In genomic region chr7:29155196-29155837, GRCm38 (mm10) we compare ENCODE assay signal across 8 mouse cellular contexts. TPM values are rescaled to one million over a fixed set of nuclear protein-coding genes. Genes with fewer than 3 reads are reported as not detected.
DNase-seq lines count a peak whose midpoint lies in the region; ATAC-seq and TF ChIP-seq lines count a peak whose summit lies in the region.

No protein-coding gene starts in this region.

- peaks cover 2% of the 10 kb centered on the region; the same call in 1 of the 2 replicates for H3K9me3 ChIP-seq in heart, embryonic 11.5 days (replicated peaks; ENCODE audit: control insufficient read depth, low read length)
- no peaks in the 10 kb centered on the region for H3K9me3 ChIP-seq in kidney, embryonic 16.5 days (ENCODE audit: low read length)

- TF ChIP-seq POLR2A in brain, embryonic 14.5 days (IDR thresholded peaks at IDR 0.05; ENCODE audit: borderline replicate concordance, extremely low read depth, insufficient read depth, insufficient read length, poor library complexity, severe bottlenecking): peak; percentile 71

- no peaks in the 10 kb centered on the region for H3K36me3 ChIP-seq in heart, embryonic 11.5 days (ENCODE audit: control insufficient read depth, insufficient read depth, low read length)
- peaks cover 5% of the 10 kb centered on the region; the same call in 1 of the 2 replicates for H3K36me3 ChIP-seq in kidney, embryonic 16.5 days (ENCODE audit: insufficient read depth, low read length)
- H3K36me3 ChIP-seq in splenic B cell, adult 2 months (ENCODE audit: control insufficient read depth, insufficient read depth, low read length, poor library complexity, severe bottlenecking): no peaks in the 10 kb centered on the region

- H3K4me1 ChIP-seq in heart, embryonic 11.5 days (ENCODE audit: control insufficient read depth, insufficient read depth, low read length): 0 out of 2 replicates have a peak, but pooled peaks cover 3% of the 10 kb centered on the region
- H3K4me1 ChIP-seq in kidney, embryonic 16.5 days (ENCODE audit: insufficient read depth, low read length): peaks cover 5% of the 10 kb centered on the region; the same call in 1 of the 2 replicates

- H3K9ac ChIP-seq in heart, embryonic 11.5 days (ENCODE audit: low read depth, low read length): peak overlapping the region; percentile 79
- peak overlapping the region; percentile 88 for H3K9ac ChIP-seq in kidney, embryonic 16.5 days (replicated peaks; ENCODE audit: low read length)

- TF ChIP-seq CTCF in brain, embryonic 14.5 days (IDR thresholded peaks at IDR 0.05; ENCODE audit: borderline replicate concordance, extremely low read depth, insufficient read depth, insufficient read length): no peak; the same call in 1 of the 2 replicates

- peak overlapping the region; percentile 70 for H3K27ac ChIP-seq in heart, embryonic 11.5 days (ENCODE audit: low read depth, low read length)
- H3K27ac ChIP-seq in kidney, embryonic 16.5 days (ENCODE audit: low read length): peak overlapping the region; percentile 92

- peak overlapping the region; percentile 98 for H3K4me2 ChIP-seq in heart, embryonic 11.5 days
- peak overlapping the region; percentile 92 for H3K4me2 ChIP-seq in kidney, embryonic 16.5 days (replicated peaks; ENCODE audit: low read depth, low read length)

- peak; percentile 90 for ATAC-seq in erythroblast, adult 5-6 weeks (replicated peaks; ENCODE audit: low FRiP score, poor library complexity, severe bottlenecking)
- peak; percentile 78 for ATAC-seq in heart, embryonic 11.5 days (replicated peaks; ENCODE audit: insufficient number of reproducible peaks, low FRiP score, low TSS enrichment)
- ATAC-seq in kidney, embryonic 16.5 days (ENCODE audit: low FRiP score, low TSS enrichment): peak; percentile 92
- ATAC-seq in monocyte, adult 5-6 weeks (replicated peaks; ENCODE audit: insufficient number of reproducible peaks, low FRiP score, low TSS enrichment, poor library complexity, severe bottlenecking): peak; percentile 59

- peak overlapping the region; percentile 87 for H3K4me3 ChIP-seq in heart, embryonic 11.5 days (ENCODE audit: low read depth, low read length)
- peak overlapping the region; percentile 88 for H3K4me3 ChIP-seq in kidney, embryonic 16.5 days (ENCODE audit: low read length)

- WGBS in heart, embryonic 11.5 days (ENCODE audit: insufficient replicate concordance): 7% methylated on average over 37 of the region's 37 CpGs
- WGBS in kidney, embryonic 16.5 days: 8% methylated on average over 35 of the region's 37 CpGs

- H3K27me3 ChIP-seq in heart, embryonic 11.5 days (ENCODE audit: control insufficient read depth, insufficient read depth, low read length): peaks cover 21% of the 10 kb centered on the region
- peaks cover 18% of the 10 kb centered on the region for H3K27me3 ChIP-seq in kidney, embryonic 16.5 days (ENCODE audit: insufficient read depth, low read length)
- no peaks in the 10 kb centered on the region; the same call in 1 of the 2 replicates for H3K27me3 ChIP-seq in splenic B cell, adult 2 months (ENCODE audit: control insufficient read depth, insufficient read depth, low read length, poor library complexity, severe bottlenecking)

- peak; percentile 87 for DNase-seq in CD4-positive helper T cell, adult 2 months (ENCODE audit: low read depth, low spot score)
- peak; percentile 94 for DNase-seq in brain, embryonic 14.5 days (ENCODE audit: low read depth)
- DNase-seq in liver: peak; percentile 94
- DNase-seq in splenic B cell, adult 2 months (ENCODE audit: low read depth, low spot score): peak; percentile 90

RNA-seq across cellular contexts. Expression of gene Fam98c, which starts 0.7 kb away (rescaled TPM):
- polyA plus RNA-seq in brain, embryonic 14.5 days (2012; rRNA removed): 21.1 and 28.2 TPM in 2 replicates
- total RNA-seq in erythroblast, adult 5-6 weeks (2015; ENCODE audit: low replicate concordance): 2.1 and 4.6 TPM in 2 replicates
- 1.5 and 2.7 TPM in 2 replicates for total RNA-seq in erythroblast, adult 5-6 weeks (2017; ENCODE audit: low replicate concordance)
- 8.3 and 10.7 TPM in 2 replicates for polyA plus RNA-seq in heart, embryonic 11.5 days (2014; fragmentation: Nextera tagmentation; extraction: Ambion mirVana)
- 20.0 and 20.4 TPM in 2 replicates for polyA plus RNA-seq in kidney, embryonic 16.5 days (2015; fragmentation: Nextera tagmentation; extraction: Ambion mirVana)
- 28.7 to 32.4 TPM (median 29.1 TPM) in 3 replicates for total RNA-seq in monocyte, adult 5-6 weeks (2017)

RNA-seq across cellular contexts. Expression of gene Ggn, which starts 14.7 kb away (rescaled TPM):
- polyA plus RNA-seq in brain, embryonic 14.5 days (2012; rRNA removed): 0.38 and 0.85 TPM in 2 replicates
- not detected in 2 replicates for total RNA-seq in erythroblast, adult 5-6 weeks (2015; ENCODE audit: low replicate concordance)
- not detected in 2 replicates for total RNA-seq in erythroblast, adult 5-6 weeks (2017; ENCODE audit: low replicate concordance)
- 0.42 and 1.1 TPM in 2 replicates for polyA plus RNA-seq in heart, embryonic 11.5 days (2014; fragmentation: Nextera tagmentation; extraction: Ambion mirVana)
- 0.94 and 1.0 TPM in 2 replicates for polyA plus RNA-seq in kidney, embryonic 16.5 days (2015; fragmentation: Nextera tagmentation; extraction: Ambion mirVana)
- total RNA-seq in monocyte, adult 5-6 weeks (2017): 0.32 to 0.39 TPM in 2 of 3 replicates, not detected in the other

RNA-seq across cellular contexts. Expression of gene Spred3, which starts 14.9 kb away (rescaled TPM):
- 29.0 and 35.6 TPM in 2 replicates for polyA plus RNA-seq in brain, embryonic 14.5 days (2012; rRNA removed)
- 0.77 and 0.84 TPM in 2 replicates for total RNA-seq in erythroblast, adult 5-6 weeks (2015; ENCODE audit: low replicate concordance)
- total RNA-seq in erythroblast, adult 5-6 weeks (2017; ENCODE audit: low replicate concordance): 0.84 and 0.85 TPM in 2 replicates
- 2.5 and 3.5 TPM in 2 replicates for polyA plus RNA-seq in heart, embryonic 11.5 days (2014; fragmentation: Nextera tagmentation; extraction: Ambion mirVana)
- polyA plus RNA-seq in kidney, embryonic 16.5 days (2015; fragmentation: Nextera tagmentation; extraction: Ambion mirVana): 3.4 and 4.6 TPM in 2 replicates
- 0.78 to 0.95 TPM in 2 of 3 replicates, not detected in the other for total RNA-seq in monocyte, adult 5-6 weeks (2017)

RNA-seq across cellular contexts. Expression of gene Rasgrp4, which starts 20.7 kb away (rescaled TPM):
- 2.7 and 3.9 TPM in 2 replicates for polyA plus RNA-seq in brain, embryonic 14.5 days (2012; rRNA removed)
- total RNA-seq in erythroblast, adult 5-6 weeks (2015; ENCODE audit: low replicate concordance): 3.5 and 23.4 TPM in 2 replicates
- 4.7 and 5.5 TPM in 2 replicates for total RNA-seq in erythroblast, adult 5-6 weeks (2017; ENCODE audit: low replicate concordance)
- 0.83 and 1.00 TPM in 2 replicates for polyA plus RNA-seq in heart, embryonic 11.5 days (2014; fragmentation: Nextera tagmentation; extraction: Ambion mirVana)
- polyA plus RNA-seq in kidney, embryonic 16.5 days (2015; fragmentation: Nextera tagmentation; extraction: Ambion mirVana): 0.66 and 0.84 TPM in 2 replicates
- 37.9 to 82.9 TPM (median 41.3 TPM) in 3 replicates for total RNA-seq in monocyte, adult 5-6 weeks (2017)

RNA-seq across cellular contexts. Expression of gene Psmd8, which starts 25.2 kb away (rescaled TPM):
- polyA plus RNA-seq in brain, embryonic 14.5 days (2012; rRNA removed): 287 and 313 TPM in 2 replicates
- total RNA-seq in erythroblast, adult 5-6 weeks (2015; ENCODE audit: low replicate concordance): 37.1 and 71.3 TPM in 2 replicates
- total RNA-seq in erythroblast, adult 5-6 weeks (2017; ENCODE audit: low replicate concordance): 50.2 and 52.3 TPM in 2 replicates
- 235 and 252 TPM in 2 replicates for polyA plus RNA-seq in heart, embryonic 11.5 days (2014; fragmentation: Nextera tagmentation; extraction: Ambion mirVana)
- 270 and 282 TPM in 2 replicates for polyA plus RNA-seq in kidney, embryonic 16.5 days (2015; fragmentation: Nextera tagmentation; extraction: Ambion mirVana)
- 170 to 190 TPM (median 186 TPM) in 3 replicates for total RNA-seq in monocyte, adult 5-6 weeks (2017)

Comparison
In these comparisons a context has a peak if more than half of its experiments do, and no peak if none do; other contexts are left out.
1. Peak in every context shown above with its lines: DNase-seq, ATAC-seq, H3K4me3 ChIP-seq and H3K27ac ChIP-seq.